Mouse (Mus musculus): Measurements from ENCODE around the gene Sox1. TPM values are rescaled to one million over a fixed set of nuclear protein-coding genes. Genes with fewer than 3 reads are reported as not detected.

Sox1 gene
- polyA plus RNA-seq, 1 experiment, result 6.8 TPM

GRCm38 (mm10) chr8:12397346-12397925 lies 2.3 kb downstream of the Sox1 start:
- peak overlapping the region; percentile 87 for H3K27ac ChIP-seq (ENCODE audit: insufficient read depth, low read length)
- H3K4me1 ChIP-seq (ENCODE audit: control insufficient read depth, insufficient read depth, low read length), result no peaks in the 10 kb centered on the region
- peak overlapping the region; percentile 44 for H3K4me3 ChIP-seq (ENCODE audit: insufficient read depth, low read length)
- no peak for TF ChIP-seq CTCF (IDR thresholded peaks at IDR 0.05; ENCODE audit: extremely low read depth, insufficient read depth, low read length)
- TF ChIP-seq POLR2A (IDR thresholded peaks at IDR 0.05; ENCODE audit: extremely low read depth, insufficient read depth, low read length), result no peak

- Histone ChIP-seq H3K4me1 (ENCODE audit: control insufficient read depth, insufficient read depth, low read length) (no peaks in the 10 kb centered on the region), H3K4me3 (ENCODE audit: insufficient read depth, low read length) (peak overlapping the region; percentile 43), H3K27ac (ENCODE audit: insufficient read depth, low read length) (peak overlapping the region; percentile 45)
- no peak for TF ChIP-seq CTCF (IDR thresholded peaks at IDR 0.05; ENCODE audit: extremely low read depth, insufficient read depth, low read length)
These were observed 3.2 kb downstream of the Sox1 start for GRCm38 (mm10) chr8:12398011-12398945.

- no peaks in the 10 kb centered on the region for H3K4me1 ChIP-seq (ENCODE audit: control insufficient read depth, insufficient read depth, low read length)
- TF ChIP-seq CTCF (IDR thresholded peaks at IDR 0.05; ENCODE audit: extremely low read depth, insufficient read depth, low read length) (no peak), POLR2A (IDR thresholded peaks at IDR 0.05; ENCODE audit: extremely low read depth, insufficient read depth, low read length) (no peak)
- peak overlapping the region; percentile 11; the same call in 1 of the 2 replicates for H3K4me3 ChIP-seq (ENCODE audit: insufficient read depth, low read length)
- no peak overlapping the region for H3K27ac ChIP-seq (ENCODE audit: insufficient read depth, low read length)
These were observed 4.5 kb downstream of the Sox1 start for GRCm38 (mm10) chr8:12399421-12400205.

GRCm38 (mm10) chr8:12400611-12401390 lies 5.7 kb downstream of the Sox1 start:
- Histone ChIP-seq H3K27ac (ENCODE audit: insufficient read depth, low read length) (0 out of 2 replicates have a peak overlapping the region, but pooled peaks have one; percentile 53), H3K4me3 (ENCODE audit: insufficient read depth, low read length) (peak overlapping the region; percentile 13; the same call in 1 of the 2 replicates), H3K4me1 (ENCODE audit: control insufficient read depth, insufficient read depth, low read length) (no peaks in the 10 kb centered on the region)
- TF ChIP-seq POLR2A (IDR thresholded peaks at IDR 0.05; ENCODE audit: extremely low read depth, insufficient read depth, low read length), result no peak
- TF ChIP-seq CTCF (IDR thresholded peaks at IDR 0.05; ENCODE audit: extremely low read depth, insufficient read depth, low read length), result no peak

GRCm38 (mm10) chr8:12401391-12402270 lies 6.5 kb downstream of the Sox1 start:
- no peak for TF ChIP-seq CTCF (IDR thresholded peaks at IDR 0.05; ENCODE audit: extremely low read depth, insufficient read depth, low read length)
- no peak for TF ChIP-seq POLR2A (IDR thresholded peaks at IDR 0.05; ENCODE audit: extremely low read depth, insufficient read depth, low read length)
- no peaks in the 10 kb centered on the region for H3K4me1 ChIP-seq (ENCODE audit: control insufficient read depth, insufficient read depth, low read length)
- H3K27ac ChIP-seq (ENCODE audit: insufficient read depth, low read length), result no peak overlapping the region
- peak overlapping the region; percentile 13; the same call in 1 of the 2 replicates for H3K4me3 ChIP-seq (ENCODE audit: insufficient read depth, low read length)

- Histone ChIP-seq H3K4me3 (ENCODE audit: insufficient read depth, low read length) (no peak overlapping the region), H3K27ac (ENCODE audit: insufficient read depth, low read length) (no peak overlapping the region)
- no peak for TF ChIP-seq CTCF (IDR thresholded peaks at IDR 0.05; ENCODE audit: extremely low read depth, insufficient read depth, low read length)
- no peak for TF ChIP-seq POLR2A (IDR thresholded peaks at IDR 0.05; ENCODE audit: extremely low read depth, insufficient read depth, low read length)
These were observed 7.6 kb downstream of the Sox1 start for GRCm38 (mm10) chr8:12402709-12403108.

GRCm38 (mm10) chr8:12408020-12408419 lies 12.9 kb downstream of the Sox1 start:
- H3K4me3 ChIP-seq (ENCODE audit: insufficient read depth, low read length), result no peak overlapping the region
- TF ChIP-seq POLR2A (IDR thresholded peaks at IDR 0.05; ENCODE audit: extremely low read depth, insufficient read depth, low read length) (no peak), CTCF (IDR thresholded peaks at IDR 0.05; ENCODE audit: extremely low read depth, insufficient read depth, low read length) (no peak)
- H3K4me1 ChIP-seq (ENCODE audit: control insufficient read depth, insufficient read depth, low read length), result no peaks in the 10 kb centered on the region
- H3K27ac ChIP-seq (ENCODE audit: insufficient read depth, low read length), result no peak overlapping the region

More at GRCm38 (mm10) chr8:12402709-12403108, 7.6 kb downstream of the Sox1 start:
- H3K4me1 ChIP-seq (ENCODE audit: control insufficient read depth, insufficient read depth, low read length), result no peaks in the 10 kb centered on the region

GRCm38 (mm10) chr8:12409976-12410375 lies 14.9 kb downstream of the Sox1 start:
- Histone ChIP-seq H3K4me1 (ENCODE audit: control insufficient read depth, insufficient read depth, low read length) (no peaks in the 10 kb centered on the region), H3K4me3 (ENCODE audit: insufficient read depth, low read length) (no peak overlapping the region), H3K27ac (ENCODE audit: insufficient read depth, low read length) (no peak overlapping the region)
- no peak for TF ChIP-seq POLR2A (IDR thresholded peaks at IDR 0.05; ENCODE audit: extremely low read depth, insufficient read depth, low read length)
- no peak for TF ChIP-seq CTCF (IDR thresholded peaks at IDR 0.05; ENCODE audit: extremely low read depth, insufficient read depth, low read length)
